Mouse (Mus musculus): Measurements from ENCODE around the gene Mycl. TPM values are rescaled to one million over a fixed set of nuclear protein-coding genes. Genes with fewer than 3 reads are reported as not detected.
A peak's percentile ranks its signal among the peaks of the same experiment; 100 is the strongest.

Gene Mycl
- polyA plus RNA-seq (2012; rRNA removed), result 8.1 and 11.7 TPM in 2 replicates

- peak; percentile 85 for DNase-seq
- under 1% methylated on average over 67 of the region's 69 CpGs for WGBS
- no peaks in the 10 kb centered on the region for H3K4me1 ChIP-seq (ENCODE audit: control insufficient read depth, insufficient read depth, low read length)
- peak within 1 kb of the TSS; percentile 51 for H3K4me3 ChIP-seq (replicated peaks; ENCODE audit: extremely low read depth, low read depth, low read length)
- TF ChIP-seq CTCF (IDR thresholded peaks at IDR 0.05; ENCODE audit: insufficient read depth, low read length) (peak; percentile 72), POLR2A (IDR thresholded peaks at IDR 0.05; ENCODE audit: borderline replicate concordance, extremely low read depth, low read depth, low read length) (no peak)
Measured at GRCm38 (mm10) chr4:122995404-122996220, at the start of gene Mycl. Mycl (plus strand) TSS chr4:122995652.

GRCm38 (mm10) chr4:122947223-122947622 is 48.2 kb upstream of the Mycl start:
- 86% methylated on average over 3 of the region's 3 CpGs for WGBS

GRCm38 (mm10) chr4:122949096-122949495 is 46.4 kb upstream of the Mycl start:
- TF ChIP-seq POLR2A (IDR thresholded peaks at IDR 0.05; ENCODE audit: borderline replicate concordance, extremely low read depth, low read depth, low read length), result no peak
- TF ChIP-seq CTCF (IDR thresholded peaks at IDR 0.05; ENCODE audit: insufficient read depth, low read length), result no peak
- no peaks in the 10 kb centered on the region for H3K4me1 ChIP-seq (ENCODE audit: control insufficient read depth, insufficient read depth, low read length)
- 88% methylated on average over 8 of the region's 8 CpGs for WGBS
- no peak for DNase-seq
- no peak overlapping the region for H3K4me3 ChIP-seq (replicated peaks; ENCODE audit: extremely low read depth, low read depth, low read length)

More at GRCm38 (mm10) chr4:122947223-122947622, 48.2 kb upstream of the Mycl start:
- TF ChIP-seq CTCF (IDR thresholded peaks at IDR 0.05; ENCODE audit: insufficient read depth, low read length), result no peak
- TF ChIP-seq POLR2A (IDR thresholded peaks at IDR 0.05; ENCODE audit: borderline replicate concordance, extremely low read depth, low read depth, low read length), result no peak
- H3K4me3 ChIP-seq (replicated peaks; ENCODE audit: extremely low read depth, low read depth, low read length), result no peak overlapping the region
- no peaks in the 10 kb centered on the region for H3K4me1 ChIP-seq (ENCODE audit: control insufficient read depth, insufficient read depth, low read length)
- DNase-seq, result no peak

GRCm38 (mm10) chr4:122954680-122955411 is 40.6 kb upstream of the Mycl start:
- no peak for TF ChIP-seq POLR2A (IDR thresholded peaks at IDR 0.05; ENCODE audit: borderline replicate concordance, extremely low read depth, low read depth, low read length)
- TF ChIP-seq CTCF (IDR thresholded peaks at IDR 0.05; ENCODE audit: insufficient read depth, low read length), result no peak
- 51% methylated on average over 5 of the region's 5 CpGs for WGBS
- H3K4me1 ChIP-seq (ENCODE audit: control insufficient read depth, insufficient read depth, low read length), result 0 out of 2 replicates have a peak, but pooled peaks cover 5% of the 10 kb centered on the region
- H3K4me3 ChIP-seq (replicated peaks; ENCODE audit: extremely low read depth, low read depth, low read length), result no peak overlapping the region
- DNase-seq, result peak; percentile 37

GRCm38 (mm10) chr4:122955412-122956136 is 39.9 kb upstream of the Mycl start:
- H3K4me1 ChIP-seq (ENCODE audit: control insufficient read depth, insufficient read depth, low read length), result 0 out of 2 replicates have a peak, but pooled peaks cover 5% of the 10 kb centered on the region
- TF ChIP-seq CTCF (IDR thresholded peaks at IDR 0.05; ENCODE audit: insufficient read depth, low read length) (no peak), POLR2A (IDR thresholded peaks at IDR 0.05; ENCODE audit: borderline replicate concordance, extremely low read depth, low read depth, low read length) (no peak)
- 8% methylated on average over 17 of the region's 17 CpGs for WGBS
- DNase-seq, result peak; percentile 84
- H3K4me3 ChIP-seq (replicated peaks; ENCODE audit: extremely low read depth, low read depth, low read length), result no peak overlapping the region

- 69% methylated on average over 5 of the region's 6 CpGs for WGBS
- Histone ChIP-seq H3K4me3 (replicated peaks; ENCODE audit: extremely low read depth, low read depth, low read length) (no peak overlapping the region), H3K4me1 (ENCODE audit: control insufficient read depth, insufficient read depth, low read length) (peaks cover 5% of the 10 kb centered on the region; the same call in 1 of the 2 replicates)
- no peak for DNase-seq
- TF ChIP-seq CTCF (IDR thresholded peaks at IDR 0.05; ENCODE audit: insufficient read depth, low read length) (no peak), POLR2A (IDR thresholded peaks at IDR 0.05; ENCODE audit: borderline replicate concordance, extremely low read depth, low read depth, low read length) (no peak)
Measured at GRCm38 (mm10) chr4:122956301-122956700, 39.2 kb upstream of the Mycl start.

- Histone ChIP-seq H3K4me1 (ENCODE audit: control insufficient read depth, insufficient read depth, low read length) (peaks cover 5% of the 10 kb centered on the region; the same call in 1 of the 2 replicates), H3K4me3 (replicated peaks; ENCODE audit: extremely low read depth, low read depth, low read length) (no peak overlapping the region)
- TF ChIP-seq CTCF (IDR thresholded peaks at IDR 0.05; ENCODE audit: insufficient read depth, low read length) (no peak), POLR2A (IDR thresholded peaks at IDR 0.05; ENCODE audit: borderline replicate concordance, extremely low read depth, low read depth, low read length) (no peak)
- no peak for DNase-seq
- WGBS, result 83% methylated on average over 6 of the region's 6 CpGs
Measured at GRCm38 (mm10) chr4:122958491-122959031, 36.9 kb upstream of the Mycl start.

- WGBS, result 15% methylated on average over 8 of the region's 8 CpGs
- no peak for DNase-seq
Measured at GRCm38 (mm10) chr4:122959816-122960215, 35.6 kb upstream of the Mycl start.

More at GRCm38 (mm10) chr4:122959816-122960215, 35.6 kb upstream of the Mycl start:
- no peak overlapping the region for H3K4me3 ChIP-seq (replicated peaks; ENCODE audit: extremely low read depth, low read depth, low read length)
- peaks cover 3% of the 10 kb centered on the region; the same call in 1 of the 2 replicates for H3K4me1 ChIP-seq (ENCODE audit: control insufficient read depth, insufficient read depth, low read length)
- TF ChIP-seq POLR2A (IDR thresholded peaks at IDR 0.05; ENCODE audit: borderline replicate concordance, extremely low read depth, low read depth, low read length), result no peak
- TF ChIP-seq CTCF (IDR thresholded peaks at IDR 0.05; ENCODE audit: insufficient read depth, low read length), result no peak

Measured in lung, adult 2 months (tissue).